Mouse (Mus musculus) forelimb bud, embryonic 11.5 days (tissue): ENCODE data around the gene Cog1.
"Not testable (repeated sequence)": the region's sequence is repeated elsewhere in the genome, so short reads cannot be mapped to it uniquely, and the experiment has no call there.

ENCODE experiments used
- DNase-seq: peaks from one replicate; pipeline ENCODE4 v3.0.0-alpha.2; 2012; ENCODE audit warnings: low read depth, low spot score

The Cog1 gene

DNA sequence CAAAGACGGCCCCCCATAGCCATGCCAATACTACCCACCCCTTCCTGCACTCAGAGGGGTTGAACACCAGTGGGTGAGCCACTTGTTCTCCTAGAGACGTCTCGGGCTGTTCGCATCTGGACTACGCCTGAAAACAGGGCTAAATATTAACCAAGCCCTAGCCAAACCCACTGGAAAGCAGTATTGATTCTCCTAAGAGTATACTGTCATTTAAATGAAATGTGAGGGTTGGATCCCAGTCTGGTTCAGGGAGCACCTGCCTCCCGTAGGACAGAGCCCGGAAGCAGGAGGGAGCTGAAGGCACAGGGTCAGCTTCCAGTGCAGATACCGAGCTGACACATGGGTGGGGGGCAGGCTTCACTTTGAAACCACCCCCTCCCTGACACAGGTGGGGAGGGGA, 17.1 kb upstream of the Cog1 start:
- no peak for DNase-seq

DNA sequence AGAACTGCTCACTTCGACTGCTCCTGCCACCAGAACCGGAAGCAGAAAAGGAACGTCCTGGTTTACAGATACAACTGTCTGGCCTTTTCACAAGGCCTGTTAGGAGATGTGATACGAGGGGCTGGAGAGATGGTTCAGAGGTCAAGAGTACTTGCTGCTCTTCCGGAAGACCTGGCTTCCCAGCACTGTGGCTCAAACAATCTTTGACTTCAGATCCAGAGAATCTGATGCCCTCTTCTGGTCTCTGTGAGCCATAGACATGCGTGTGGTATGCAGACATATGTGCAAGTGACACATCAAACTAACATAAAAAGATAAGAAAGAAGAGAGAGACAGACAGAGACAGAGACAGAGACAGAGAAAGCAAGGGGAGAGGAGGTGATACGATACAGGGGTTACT, 16.7 kb upstream of the Cog1 start:
- no peak for DNase-seq

DNA sequence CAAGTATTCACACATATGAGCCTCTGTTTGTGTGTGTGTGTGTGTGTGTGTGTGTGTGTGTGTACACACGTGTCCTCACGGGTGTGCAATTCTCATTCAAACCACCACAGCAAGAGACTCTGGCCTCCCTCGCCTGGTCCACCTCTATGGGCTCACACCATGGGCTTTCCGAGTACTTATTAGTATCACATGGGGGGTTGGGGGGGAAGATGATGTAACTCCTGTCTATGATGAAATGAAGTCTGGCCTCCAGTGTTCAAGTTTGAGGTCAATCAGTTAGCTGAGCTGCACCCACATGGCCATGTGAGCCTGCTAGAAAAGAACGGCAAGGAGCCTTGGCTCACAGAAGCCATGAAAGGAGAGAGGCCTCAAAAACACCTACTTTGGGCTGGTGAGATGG, 15.6 kb upstream of the Cog1 start:
- no peak for DNase-seq

DNA sequence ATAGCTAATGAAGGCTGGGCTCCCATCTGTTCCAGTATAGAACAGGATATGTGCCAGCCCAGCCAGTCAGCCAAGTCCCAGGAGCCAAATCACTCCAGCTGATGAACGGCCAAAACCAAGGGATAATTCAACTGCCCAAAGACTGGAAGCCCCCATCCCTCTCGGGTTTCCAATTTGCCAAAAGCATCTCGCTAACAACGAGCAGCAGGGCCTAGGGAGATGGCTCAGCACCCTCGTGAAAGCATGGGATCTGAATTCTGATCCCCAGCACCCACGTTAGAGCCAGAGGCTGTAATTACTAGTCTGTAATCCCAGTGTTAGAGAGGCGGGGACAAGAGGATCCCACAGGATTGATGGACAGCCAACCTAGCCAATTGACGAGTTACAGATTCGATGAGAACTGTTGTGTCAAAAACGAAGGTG, 14.3 kb upstream of the Cog1 start:
- DNase-seq: no peak

DNA sequence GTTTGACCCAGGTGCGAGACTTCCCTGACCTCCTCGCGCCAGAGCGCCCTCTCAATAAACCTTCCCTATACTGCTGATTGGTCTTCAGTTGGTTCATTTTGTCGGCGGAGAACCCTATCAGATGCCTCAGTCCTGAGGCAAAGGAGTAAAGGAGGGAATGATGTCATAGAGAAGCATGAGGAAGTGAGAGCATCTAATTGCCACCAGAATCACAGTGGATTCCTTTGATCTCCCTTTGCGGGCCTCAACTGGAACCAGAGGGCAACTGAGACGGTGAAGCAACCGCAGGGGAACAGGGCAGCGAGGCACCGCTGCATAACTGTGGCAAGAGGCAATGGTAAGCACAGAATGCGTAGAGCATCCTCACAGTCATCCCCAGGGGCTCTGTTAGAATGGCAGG, 10.3 kb upstream of the Cog1 start:
- no peak for DNase-seq

DNA sequence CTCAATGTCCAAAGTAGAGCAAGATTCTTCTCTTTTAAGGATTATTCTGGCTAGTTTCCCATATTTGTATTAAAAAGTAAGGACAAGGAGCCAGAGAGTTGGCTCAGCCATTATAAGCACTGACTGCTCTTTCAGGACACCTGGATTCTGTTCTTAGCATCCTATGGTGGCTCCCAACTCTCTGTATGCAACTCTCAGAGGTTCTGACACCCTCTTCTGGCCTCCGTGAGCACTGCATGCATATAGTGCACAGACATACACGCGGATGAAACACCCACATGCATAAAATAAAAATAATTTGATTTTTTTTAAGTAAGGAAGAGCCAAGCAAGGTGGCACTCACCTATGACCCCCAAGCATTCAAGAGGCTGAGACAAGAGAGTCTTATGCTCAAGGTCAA, 3.8 kb upstream of the Cog1 start:
- DNase-seq: no peak

DNA sequence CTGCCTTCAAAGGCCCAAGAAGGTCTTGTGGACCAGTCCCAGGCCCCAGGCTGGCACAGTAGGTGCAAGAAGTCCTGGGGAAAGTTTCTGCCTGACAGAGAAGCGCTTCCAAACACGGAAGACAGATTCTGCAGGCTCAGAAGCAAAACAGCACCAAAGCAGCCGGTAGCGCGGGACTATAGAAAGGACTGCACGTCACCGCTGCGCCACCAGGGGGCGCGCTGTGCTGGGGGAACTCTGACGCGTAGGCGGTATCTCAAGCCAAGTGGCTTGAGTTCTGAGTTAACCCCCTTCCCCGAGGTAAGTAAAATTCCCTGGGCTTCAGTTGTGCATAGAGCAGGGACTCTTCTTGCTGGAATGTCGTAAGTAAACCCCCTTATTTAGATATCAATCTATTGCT, 817 bp upstream of the Cog1 start:
- peak; percentile 85 for DNase-seq

DNA sequence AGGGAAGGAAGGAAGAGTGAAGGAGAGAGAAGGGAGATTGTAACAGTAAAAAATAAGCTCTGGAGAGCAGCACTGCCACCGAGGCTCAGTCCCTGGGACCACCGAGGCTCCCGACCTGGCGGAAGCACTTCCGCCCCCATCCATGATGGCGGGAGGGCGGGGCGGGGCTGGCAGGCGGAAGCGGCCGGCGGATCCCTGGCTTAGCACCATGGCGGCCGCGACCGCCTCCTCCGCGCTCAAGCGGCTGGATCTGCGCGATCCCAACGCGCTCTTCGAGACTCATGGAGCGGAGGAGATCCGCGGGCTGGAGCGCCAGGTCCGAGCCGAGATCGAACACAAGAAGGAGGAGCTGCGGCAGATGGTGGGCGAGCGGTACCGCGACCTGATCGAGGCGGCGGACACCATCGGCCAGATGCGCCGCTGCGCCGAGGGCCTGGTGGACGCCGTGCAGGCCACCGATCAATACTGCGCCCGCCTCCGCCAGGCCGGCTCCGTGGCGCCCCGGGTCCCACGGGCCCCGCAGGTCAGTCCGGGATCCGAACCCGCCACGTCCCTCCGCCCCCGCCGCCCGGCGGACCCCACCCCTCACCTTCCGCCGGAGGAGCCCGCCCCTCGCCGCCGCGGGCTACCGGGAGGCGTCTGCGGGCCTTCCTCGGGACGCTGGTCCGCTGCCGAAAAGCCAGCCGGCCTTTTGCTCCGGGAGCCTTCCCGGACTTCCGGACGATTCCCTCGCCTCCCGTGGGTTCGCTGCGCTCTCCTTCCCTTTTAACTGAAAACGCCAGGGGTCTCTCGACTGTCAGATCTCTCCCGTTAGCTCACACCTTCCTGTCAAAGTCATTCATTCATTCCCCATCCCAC, 613 bp downstream of the Cog1 start, which contains the start of gene Slc39a11:
TSS of gene Slc39a11 (minus strand) at position 727 of the 858 bp plus-strand sequence.
- peak; percentile 62 for DNase-seq

DNA sequence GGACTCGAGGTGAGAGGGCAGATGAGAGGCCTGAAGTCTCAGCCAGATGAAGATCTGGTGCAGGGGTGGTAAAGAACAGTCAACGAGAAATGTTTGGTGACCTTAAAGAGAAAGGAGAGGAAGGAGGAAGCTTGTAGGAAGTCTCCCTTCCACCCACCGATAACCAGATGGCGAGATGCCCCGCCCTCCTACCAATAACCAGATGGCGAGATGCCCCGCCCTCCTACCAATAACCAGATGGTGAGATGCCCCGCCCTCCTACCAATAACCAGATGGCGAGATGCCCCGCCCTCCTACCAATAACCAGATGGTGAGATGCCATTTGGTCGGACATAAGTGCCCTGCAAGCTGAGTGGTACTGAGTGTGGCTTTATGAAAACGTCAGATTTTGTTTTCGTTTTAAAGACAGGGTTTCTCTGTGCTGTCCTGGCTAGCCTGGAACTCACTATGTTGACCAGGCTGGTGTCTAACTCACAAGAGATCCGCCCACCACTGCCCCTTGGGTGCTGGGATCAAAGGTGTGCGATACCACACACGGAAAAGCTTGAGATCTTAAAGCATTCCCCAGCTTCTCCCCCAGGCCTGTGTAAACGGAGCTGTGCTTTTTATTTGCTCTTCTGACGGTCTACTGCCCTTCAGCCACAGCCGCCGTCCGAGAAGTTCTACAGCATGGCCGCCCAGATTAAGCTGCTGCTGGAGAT, 2.4 kb downstream of the Cog1 start:
- DNase-seq: no peak

DNA sequence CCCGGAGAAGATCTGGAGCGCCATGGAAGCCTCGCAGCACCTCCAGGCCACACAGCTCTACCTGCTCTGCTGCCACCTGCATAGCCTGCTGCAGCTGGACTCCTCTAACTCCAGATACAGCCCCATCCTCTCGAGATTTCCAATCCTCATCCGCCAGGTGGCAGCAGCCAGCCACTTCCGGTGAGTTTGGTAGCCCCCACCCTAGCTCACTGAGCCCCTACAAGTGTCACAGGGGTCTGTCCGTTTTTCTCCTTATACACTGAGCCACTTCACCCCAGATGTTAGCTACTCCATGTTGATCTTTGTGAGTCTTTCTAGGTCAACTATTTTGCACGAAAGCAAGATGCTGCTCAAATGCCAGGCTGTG, 2.9 kb downstream of the Cog1 start:
- peak; percentile 43 for DNase-seq

DNA sequence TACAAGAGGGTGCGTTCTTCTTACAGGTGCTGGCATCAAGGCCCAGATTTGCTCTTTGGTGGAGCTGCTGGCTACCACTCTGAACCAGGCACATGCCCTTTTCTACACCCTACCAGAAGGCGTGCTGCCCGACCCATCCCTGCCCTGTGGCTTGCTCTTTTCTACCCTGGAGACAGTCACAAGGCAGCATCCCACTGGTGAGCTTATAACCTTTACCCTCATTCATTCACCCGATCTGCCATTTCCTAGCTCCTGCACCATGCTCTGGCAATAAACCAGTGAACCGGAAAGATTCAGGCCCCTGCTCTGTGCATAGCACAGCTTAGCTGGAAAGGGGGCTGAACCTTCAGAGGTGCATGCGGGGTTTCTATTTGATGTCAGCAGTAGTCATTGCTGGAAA, 3.5 kb downstream of the Cog1 start:
- DNase-seq: no peak

DNA sequence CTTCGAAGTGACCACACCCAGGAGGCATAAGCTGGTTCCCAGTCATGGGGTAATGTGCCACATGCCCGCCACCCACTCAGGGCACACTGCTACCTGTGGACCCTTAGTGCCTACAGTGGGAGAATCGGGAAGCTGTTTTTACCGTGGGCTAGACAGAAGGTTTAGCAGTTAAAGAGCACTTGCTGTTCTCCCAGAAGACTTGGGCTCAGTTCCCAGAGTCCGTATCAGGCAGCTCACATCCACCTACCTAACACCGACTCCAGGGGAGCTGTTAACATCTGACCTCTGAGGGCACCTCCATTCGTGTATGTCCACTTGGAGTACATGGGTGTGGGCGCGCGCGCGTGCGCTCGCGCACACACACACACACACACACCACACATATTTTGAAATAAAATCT, 5.1 kb downstream of the Cog1 start:
- no peak for DNase-seq

DNA sequence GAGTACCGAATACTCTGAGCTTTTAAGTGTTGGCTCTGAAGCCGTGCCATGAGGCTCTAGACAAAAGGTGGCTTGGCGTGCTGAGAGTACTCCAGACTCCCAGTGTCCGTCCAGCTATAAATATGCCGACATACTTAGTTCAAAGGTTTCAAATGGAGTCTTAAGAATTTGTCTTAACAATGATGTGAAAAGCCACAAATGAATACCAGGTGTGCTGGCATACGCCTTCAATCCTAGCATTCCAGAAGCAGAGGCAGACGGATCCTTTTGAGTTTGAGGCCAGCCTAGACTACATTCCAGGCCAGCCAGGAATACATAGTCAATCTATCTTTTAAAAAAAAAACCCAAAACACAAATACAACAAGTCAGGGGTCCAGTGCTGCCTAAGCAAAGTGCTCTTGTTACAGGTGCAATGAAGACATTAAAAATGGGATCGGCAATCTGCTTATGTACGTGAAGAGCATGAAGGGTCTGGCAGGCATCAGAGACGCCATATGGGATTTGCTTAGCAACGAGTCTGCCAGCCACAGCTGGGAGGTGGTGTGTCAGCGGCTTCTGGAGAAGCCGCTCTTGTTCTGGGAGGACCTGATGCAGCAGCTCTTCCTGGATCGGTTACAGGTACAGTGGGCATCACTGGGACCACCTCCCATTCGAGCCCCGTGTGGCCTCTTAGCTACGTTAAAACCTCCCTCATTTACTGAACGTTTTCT, 5.7 kb downstream of the Cog1 start:
- DNase-seq: peak; percentile 72

DNA sequence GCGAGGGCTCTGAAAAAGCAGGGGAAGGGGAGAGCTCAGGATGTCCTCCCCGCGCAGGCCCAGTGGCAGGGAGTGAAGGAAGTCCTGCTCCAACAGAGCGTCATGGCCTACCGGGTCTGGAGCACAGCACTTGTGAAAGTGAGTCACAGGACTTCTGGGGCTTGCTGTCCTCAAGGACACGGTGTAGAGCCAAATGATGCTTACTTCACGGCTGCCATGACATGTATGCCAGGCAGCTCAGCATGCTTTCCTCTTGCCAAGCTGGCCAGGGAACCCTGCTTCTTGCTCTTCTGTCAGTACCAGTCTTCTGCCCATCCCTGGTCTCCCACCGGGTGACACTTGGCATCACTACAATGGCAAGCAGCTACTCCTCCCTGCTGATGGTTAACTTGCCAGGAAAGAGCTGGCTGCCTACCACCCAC, 7.6 kb downstream of the Cog1 start:
- DNase-seq: no peak

DNA sequence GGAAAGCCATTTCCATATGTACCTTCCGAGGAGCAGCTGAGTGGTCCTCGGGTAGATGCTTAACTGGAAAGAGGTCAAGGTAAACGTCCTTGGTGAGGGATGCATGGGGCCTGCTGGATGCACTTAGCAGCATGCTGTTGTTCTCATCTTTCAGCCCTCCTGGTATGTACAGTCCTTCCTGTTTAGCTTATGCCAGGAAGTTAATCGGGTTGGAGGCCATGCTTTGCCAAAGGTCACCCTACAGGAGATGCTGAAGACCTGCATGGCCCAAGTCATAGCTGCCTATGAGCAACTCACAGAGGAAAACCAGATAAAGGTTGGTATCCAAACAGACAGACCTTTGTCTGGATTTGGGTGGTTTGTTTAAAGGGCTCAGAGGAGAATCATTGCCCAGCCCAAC, 8.3 kb downstream of the Cog1 start:
- DNase-seq: no peak

DNA sequence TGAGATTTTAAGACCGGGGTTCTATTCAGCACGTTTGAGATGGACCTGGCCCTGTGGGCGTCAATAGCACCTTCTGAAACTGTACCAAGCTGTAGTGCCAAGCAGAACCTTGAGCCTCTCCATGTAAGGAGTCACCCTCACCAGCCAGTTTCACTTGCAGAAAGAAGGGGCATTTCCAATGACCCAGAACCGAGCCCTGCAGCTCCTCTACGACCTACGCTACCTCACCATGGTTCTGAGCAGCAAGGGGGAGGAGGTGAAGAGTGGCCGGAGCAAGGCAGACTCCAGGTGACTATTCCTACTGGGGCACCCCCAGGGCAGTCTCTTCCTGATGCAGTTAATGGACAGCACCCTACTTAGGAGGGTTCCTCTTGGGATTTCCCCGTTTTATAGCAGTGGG, 9.3 kb downstream of the Cog1 start:
- DNase-seq: no peak

DNA sequence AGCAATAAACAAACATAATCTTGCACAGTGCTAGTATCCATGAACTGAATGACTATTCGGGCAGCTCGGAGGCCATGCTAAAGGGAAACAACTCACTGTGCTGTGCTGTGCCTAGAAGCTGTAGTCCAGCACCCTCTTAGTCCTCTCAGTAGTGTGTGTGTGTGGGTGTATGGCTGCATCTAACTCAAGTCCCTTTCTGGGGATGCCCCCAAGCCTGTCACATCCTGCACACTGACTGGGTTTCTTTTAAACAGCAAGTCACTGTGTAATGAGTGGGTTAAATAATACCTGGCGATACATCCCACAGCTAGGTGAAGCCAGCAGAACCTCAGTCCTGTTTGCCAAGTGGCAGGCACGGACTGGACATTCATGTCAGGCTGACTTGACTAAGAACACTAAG, 9.8 kb downstream of the Cog1 start:
- DNase-seq: no peak

DNA sequence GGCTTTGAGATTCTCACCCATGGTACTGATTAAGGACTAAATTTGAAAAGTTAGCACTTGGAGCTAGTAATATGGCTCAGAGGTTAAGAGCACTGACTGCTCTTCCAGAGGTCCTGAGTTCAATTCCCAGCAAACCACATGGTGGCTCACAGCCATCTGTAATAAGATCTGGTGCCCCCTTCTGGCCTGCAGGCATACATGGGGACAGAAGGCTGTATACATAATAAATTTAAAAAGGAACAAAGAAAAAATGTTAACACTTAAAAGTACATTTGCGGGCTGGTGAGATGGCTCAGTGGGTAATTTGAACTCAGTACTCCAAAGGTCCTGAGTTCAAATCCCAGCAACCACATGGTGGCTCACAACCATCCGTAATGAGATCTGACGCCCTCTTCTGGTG, 11.2 kb downstream of the Cog1 start:
- DNase-seq: not testable (repeated sequence)

DNA sequence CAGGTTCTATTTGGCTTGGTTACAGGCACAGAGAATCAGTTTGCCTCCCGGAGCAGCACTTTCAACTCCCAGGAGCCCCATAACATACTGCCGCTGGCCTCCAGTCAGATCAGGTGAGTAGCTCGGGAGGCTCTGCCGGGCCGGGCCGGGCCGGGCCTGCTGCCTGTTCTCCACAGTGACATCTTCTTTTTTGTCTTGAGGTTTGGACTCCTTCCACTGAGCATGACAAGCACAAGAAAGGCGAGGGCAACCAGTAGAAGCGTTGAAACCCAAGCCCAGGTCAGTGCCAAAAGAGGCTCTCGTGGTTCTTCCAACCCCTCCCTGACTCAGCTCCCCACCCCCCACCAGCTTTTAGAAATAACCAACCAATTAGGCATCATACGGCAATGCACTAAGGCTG, 12.0 kb downstream of the Cog1 start:
- DNase-seq: no peak

DNA sequence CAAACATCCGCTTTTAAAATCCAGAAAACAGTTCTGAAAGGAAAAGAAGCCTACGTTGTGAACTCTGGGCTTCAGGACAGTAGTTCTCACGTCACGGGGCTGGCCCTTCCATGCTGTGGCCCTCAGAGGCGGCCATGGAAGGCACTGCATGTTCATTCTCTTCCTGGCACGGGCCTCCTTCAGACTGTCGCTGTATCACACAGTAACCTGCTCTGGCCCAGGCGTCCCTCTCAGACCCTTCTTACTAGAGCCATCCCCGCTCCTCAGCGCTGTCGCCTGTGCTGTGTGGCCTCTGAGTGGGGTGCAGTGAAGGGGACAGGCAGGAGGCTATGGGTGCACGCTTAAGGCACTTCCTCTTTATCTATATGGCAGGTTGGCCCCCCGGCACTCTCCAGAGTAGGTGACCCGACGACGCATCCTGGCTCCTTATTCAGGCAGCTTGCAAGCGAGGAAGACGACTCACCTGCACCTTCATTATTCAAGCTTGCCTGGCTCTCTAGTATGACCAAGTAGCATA, 12.9 kb downstream of the Cog1 start:
- DNase-seq: no peak

DNA sequence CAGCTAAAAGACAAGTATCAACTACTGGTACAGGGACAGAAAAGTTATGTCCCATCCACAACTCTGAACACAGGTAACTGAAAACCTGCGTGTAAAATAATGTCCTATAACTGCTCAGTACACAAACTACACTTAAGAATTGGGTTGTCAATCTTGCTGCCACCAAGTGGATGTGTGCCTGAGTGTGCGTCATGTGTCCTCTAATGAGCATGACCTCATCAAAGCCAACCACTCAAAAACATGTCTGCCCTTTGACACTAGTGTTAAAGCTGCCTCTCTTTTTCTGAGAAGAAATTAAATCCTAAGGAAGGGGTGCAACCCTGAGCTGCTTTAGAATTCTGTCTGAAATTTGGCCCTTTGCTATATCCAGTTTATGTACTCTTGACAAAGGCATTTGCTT, 15.3 kb downstream of the Cog1 start:
- no peak for DNase-seq

DNA sequence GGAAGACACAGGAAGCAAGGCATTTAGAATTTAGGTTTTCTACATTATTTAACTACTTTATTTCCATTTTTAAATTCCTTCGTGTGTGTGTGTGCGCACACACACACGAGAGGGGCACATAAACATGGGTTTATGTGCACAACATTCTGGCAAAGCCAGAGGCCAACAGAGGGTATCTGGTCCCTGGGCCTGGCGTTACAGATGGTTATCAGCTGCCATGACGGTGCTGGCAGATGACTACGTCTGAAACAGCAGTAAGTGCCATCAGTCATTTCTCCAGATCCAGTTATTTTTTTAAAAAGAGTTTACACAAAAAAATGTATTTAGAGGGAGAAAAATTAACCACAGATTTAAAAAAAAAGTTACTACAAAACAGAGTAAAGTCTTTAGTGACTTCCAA, 17.2 kb downstream of the Cog1 start:
- no peak for DNase-seq
